Mouse (Mus musculus) kidney, postnatal 0 days (tissue): Measurements from ENCODE around the gene Tspan32. TPM values are rescaled to one million over a fixed set of nuclear protein-coding genes. Genes with fewer than 3 reads are reported as not detected.

Experiments used
- ATAC-seq: fragments of 200-750 bp; cut with Nextera tagmentation; replicated peaks from 2 replicates; pipeline ENCODE4 v1.8.0; 2017; ENCODE audit warnings: low read depth, moderate number of reproducible peaks, moderate TSS enrichment, moderate library complexity; ENCODE audit not compliant: low FRiP score
- DNase-seq: peaks from one replicate; pipeline ENCODE4 v3.0.0-alpha.2; 2016; ENCODE audit warnings: low spot score
- H3K27ac ChIP-seq: fragments of 300-500 bp; sonication (generic); 2 replicates; pipeline ENCODE4 v1.5.1; 2014; ENCODE audit warnings: mild to moderate bottlenecking
- H3K27me3 ChIP-seq: fragments of 300-500 bp; sonication (generic); 2 replicates; pipeline ENCODE4 v1.6.1; 2014; ENCODE audit warnings: low read length, mixed read lengths; ENCODE audit not compliant: insufficient read depth
- H3K36me3 ChIP-seq: fragments of 300-500 bp; sonication (generic); 2 replicates; pipeline ENCODE4 v1.6.1; 2014; ENCODE audit warnings: low read length, mixed read lengths; ENCODE audit not compliant: insufficient read depth
- H3K4me1 ChIP-seq: fragments of 300-500 bp; sonication (generic); replicated peaks from 2 replicates; pipeline ENCODE4 v1.6.1; 2014; ENCODE audit warnings: antibody characterized with exemption, low read length, mixed read lengths; ENCODE audit not compliant: insufficient read depth
- H3K4me2 ChIP-seq: fragments of 300-500 bp; sonication (generic); 2 replicates; pipeline ENCODE4 v1.6.1; 2014; ENCODE audit warnings: mild to moderate bottlenecking, low read length, moderate library complexity, mixed read lengths
- H3K4me3 ChIP-seq: fragments of 300-500 bp; sonication (generic); replicated peaks from 2 replicates; pipeline ENCODE4 v1.5.1; 2014; ENCODE audit warnings: low read depth, low read length
- H3K9ac ChIP-seq: fragments of 300-500 bp; sonication (generic); 2 replicates; pipeline ENCODE4 v1.6.1; 2014; ENCODE audit warnings: low read depth, low read length
- H3K9me3 ChIP-seq: fragments of 300-500 bp; sonication (generic); replicated peaks from 2 replicates; pipeline ENCODE4 v1.6.1; 2016; ENCODE audit warnings: low read length, inconsistent platforms, mixed read lengths
- CTCF ChIP-seq: IDR thresholded peaks from 2 replicates; pipeline ENCODE4 v1.5.1; 2016; ENCODE audit warnings: antibody characterized with exemption, low read depth, mild to moderate bottlenecking, moderate library complexity
- WGBS: fragments of 180-500 bp; shearing (Covaris S2); extraction: QIAGEN DNeasy Blood & Tissue Kit; methylation state at CpG from one replicate; pipeline ENCODE4 v1.1.7; 2014; 5-methylcytosine and 5-hydroxymethylcytosine counted together
- polyA plus RNA-seq: library from polyadenylated mRNA; unstranded; fragments of >200 nt; fragmentation: Nextera tagmentation; extraction: Ambion mirVana; gene quantifications from 2 replicates; pipeline ENCODE4 v1.2.1, GENCODE M21; 2015

Gene Tspan32
- polyA plus RNA-seq, 1 experiment from 2014 or later, result 1.1 TPM

DNA sequence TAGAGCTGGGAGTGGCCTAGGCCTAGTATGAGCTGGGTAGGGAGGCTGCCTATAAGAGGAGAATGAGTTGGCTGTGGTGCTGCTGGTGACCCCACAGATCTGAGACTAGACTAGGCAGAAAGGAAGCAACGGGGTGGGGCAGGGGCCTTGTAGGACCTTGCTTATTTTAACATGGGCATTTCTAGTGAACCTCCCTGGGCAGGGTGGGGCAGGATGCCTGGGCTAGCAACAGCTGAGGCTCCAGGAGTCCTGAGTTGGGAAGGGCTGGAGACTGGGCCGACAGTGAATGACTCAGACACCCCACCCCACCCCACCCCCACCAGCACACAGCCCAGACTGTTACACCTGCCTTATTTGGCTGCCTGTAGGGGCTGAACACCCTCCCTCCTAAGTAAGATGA is 57.9 kb downstream of the Tspan32 start:
- no peaks in the 10 kb centered on the region for H3K27me3 ChIP-seq
- no peak for TF ChIP-seq CTCF
- no peaks in the 10 kb centered on the region for H3K9me3 ChIP-seq
- DNase-seq (no peak), ATAC-seq (no peak)
- H3K4me2 ChIP-seq, result no peak overlapping the region
- WGBS, result 83% methylated on average over 2 of the region's 2 CpGs
- H3K4me1 ChIP-seq, result peaks cover 14% of the 10 kb centered on the region
- H3K27ac ChIP-seq, result no peak overlapping the region
- no peak overlapping the region for H3K4me3 ChIP-seq
- peaks cover 55% of the 10 kb centered on the region for H3K36me3 ChIP-seq
- H3K9ac ChIP-seq, result no peak overlapping the region

- DNase-seq (no peak), ATAC-seq (no peak)
- H3K27ac ChIP-seq, result no peak overlapping the region
- WGBS, result 77% methylated on average over 6 of the region's 6 CpGs
- H3K36me3 ChIP-seq, result peaks cover 57% of the 10 kb centered on the region
- H3K27me3 ChIP-seq, result no peaks in the 10 kb centered on the region
- no peak overlapping the region for H3K4me3 ChIP-seq
- H3K4me2 ChIP-seq, result no peak overlapping the region
- no peak overlapping the region for H3K9ac ChIP-seq
- H3K9me3 ChIP-seq, result no peaks in the 10 kb centered on the region
- TF ChIP-seq CTCF, result no peak
- H3K4me1 ChIP-seq, result peaks cover 5% of the 10 kb centered on the region
These were observed 59.4 kb downstream of the Tspan32 start for GRCm38 (mm10) chr7:143064226-143064625.

- no peak overlapping the region for H3K4me3 ChIP-seq
- no peak for TF ChIP-seq CTCF
- no peaks in the 10 kb centered on the region for H3K27me3 ChIP-seq
- no peaks in the 10 kb centered on the region for H3K9me3 ChIP-seq
- H3K36me3 ChIP-seq, result peaks cover 55% of the 10 kb centered on the region
- H3K4me2 ChIP-seq, result no peak overlapping the region
- peaks cover 11% of the 10 kb centered on the region for H3K4me1 ChIP-seq
- no peak overlapping the region for H3K9ac ChIP-seq
- no peak overlapping the region for H3K27ac ChIP-seq
- ATAC-seq (no peak), DNase-seq (no peak)
- 88% methylated on average over 2 of the region's 2 CpGs for WGBS
These were observed 60.8 kb downstream of the Tspan32 start for GRCm38 (mm10) chr7:143065692-143066091.

GRCm38 (mm10) chr7:143067469-143067868 is 62.6 kb downstream of the Tspan32 start:
- Histone ChIP-seq H3K4me1 (peaks cover 12% of the 10 kb centered on the region), H3K27me3 (no peaks in the 10 kb centered on the region), H3K4me3 (no peak overlapping the region), H3K9me3 (no peaks in the 10 kb centered on the region), H3K4me2 (no peak overlapping the region), H3K27ac (no peak overlapping the region; the same call in 1 of the 2 replicates), H3K9ac (no peak overlapping the region), H3K36me3 (peaks cover 54% of the 10 kb centered on the region)
- 80% methylated on average over 2 of the region's 2 CpGs for WGBS
- DNase-seq (no peak), ATAC-seq (no peak)
- TF ChIP-seq CTCF, result no peak

- Histone ChIP-seq H3K9ac (no peak overlapping the region), H3K4me2 (peak overlapping the region; percentile 43; the same call in 1 of the 2 replicates), H3K4me1 (peaks cover 12% of the 10 kb centered on the region), H3K9me3 (no peaks in the 10 kb centered on the region), H3K27ac (peak overlapping the region; percentile 86), H3K36me3 (peaks cover 50% of the 10 kb centered on the region), H3K4me3 (no peak overlapping the region), H3K27me3 (no peaks in the 10 kb centered on the region)
- ATAC-seq, result no peak
- DNase-seq, result no peak
- WGBS, result 71% methylated on average over 3 of the region's 3 CpGs
- TF ChIP-seq CTCF, result no peak
These were observed 63.1 kb downstream of the Tspan32 start for GRCm38 (mm10) chr7:143067897-143068296.

GRCm38 (mm10) chr7:143068316-143068881 is 63.6 kb downstream of the Tspan32 start:
- WGBS, result 48% methylated on average over 13 of the region's 13 CpGs
- DNase-seq (no peak), ATAC-seq (no peak)
- Histone ChIP-seq H3K4me2 (peak overlapping the region; percentile 43), H3K9me3 (no peaks in the 10 kb centered on the region), H3K9ac (peak overlapping the region; percentile 2; the same call in 1 of the 2 replicates), H3K27me3 (no peaks in the 10 kb centered on the region), H3K4me1 (peaks cover 12% of the 10 kb centered on the region), H3K36me3 (peaks cover 45% of the 10 kb centered on the region), H3K27ac (peak overlapping the region; percentile 86), H3K4me3 (no peak overlapping the region)
- no peak for TF ChIP-seq CTCF
